23 mouse cellular contexts compared by ENCODE assay signal in the genomic region with DNA sequence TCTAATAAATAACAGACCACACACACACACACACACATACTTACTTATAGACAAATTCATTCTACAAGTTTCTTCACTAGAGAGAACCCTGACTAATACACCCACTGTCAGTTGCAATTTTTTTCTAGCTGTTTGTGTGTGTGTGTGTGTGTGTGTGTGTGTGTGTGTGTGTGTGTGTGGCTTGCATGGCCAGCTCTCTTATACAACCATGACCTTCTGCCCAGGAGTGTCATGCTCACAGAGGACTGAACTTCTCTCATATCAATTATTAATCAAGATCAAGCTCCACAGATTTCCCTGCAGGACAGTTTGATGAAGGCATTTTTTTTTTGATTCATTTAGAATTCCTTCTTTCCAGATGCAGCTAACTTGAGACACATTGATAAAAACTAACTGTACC. TPM values are rescaled to one million over a fixed set of nuclear protein-coding genes. Genes with fewer than 3 reads are reported as not detected.
"Had no signal": no experiment of that assay in that cellular context is flagged by ENCODE, and none has a peak within 500 bp of the region (broad histone marks: within the 10 kb centered on the region; RNA-seq: fewer than 3 reads in every experiment).

No protein-coding gene starts in this region.

- DNase-seq: layer of hippocampus, adult 9-11 months; liver; liver, postnatal 0 days; lung, embryonic 14.5 days; retina, postnatal 1 day; right cerebral cortex, postnatal 25 days; spleen, adult 18-20 months; thymus, adult 18-20 months; thymus, postnatal 36 days had no signal

- H3K9ac ChIP-seq: limb, embryonic 13.5 days; liver, embryonic 14.5 days; liver, postnatal 0 days; lung, embryonic 14.5 days; midbrain, embryonic 12.5 days; midbrain, embryonic 15.5 days; neural tube, embryonic 13.5 days had no signal

- H3K36me3 ChIP-seq: midbrain, embryonic 15.5 days; neural tube, embryonic 13.5 days had no signal

- ATAC-seq: hindbrain, postnatal 0 days; inflammation-experienced regulatory T-cells, adult 6 months; intestine, embryonic 16.5 days; liver, postnatal 0 days; lung, postnatal 0 days; midbrain, embryonic 15.5 days had no signal

- H3K4me2 ChIP-seq: limb, embryonic 13.5 days; lung, embryonic 14.5 days; midbrain, embryonic 12.5 days; midbrain, embryonic 15.5 days; neural tube, embryonic 13.5 days had no signal

- H3K27me3 ChIP-seq: limb, embryonic 13.5 days; midbrain, embryonic 12.5 days; midbrain, embryonic 15.5 days; neural tube, embryonic 13.5 days had no signal

- H3K9me3 ChIP-seq: limb, embryonic 10.5 days; limb, embryonic 13.5 days; midbrain, embryonic 12.5 days; midbrain, embryonic 15.5 days; neural tube, embryonic 13.5 days had no signal

- H3K4me1 ChIP-seq: limb, embryonic 10.5 days; limb, embryonic 13.5 days; midbrain, embryonic 12.5 days; midbrain, embryonic 15.5 days had no signal

- H3K4me3 ChIP-seq: layer of hippocampus, adult 2 months; limb, embryonic 10.5 days; limb, embryonic 13.5 days; midbrain, embryonic 12.5 days; midbrain, embryonic 15.5 days; myocyte; neural tube, embryonic 13.5 days had no signal

- H3K27ac ChIP-seq: hindbrain, postnatal 0 days; layer of hippocampus, adult 2 months; limb, embryonic 10.5 days; limb, embryonic 13.5 days; liver, embryonic 14.5 days; macrophage; midbrain, embryonic 12.5 days; midbrain, embryonic 15.5 days; neural tube, embryonic 13.5 days had no signal

RNA-seq across cellular contexts. Expression of gene Pcdh18, which starts 18.6 kb away (rescaled TPM):
- total RNA-seq: neutrophil, adult 5-6 weeks had no signal
- polyA plus RNA-seq: inflammation-experienced regulatory T-cells, adult 6 months; macrophage had no signal
